Mouse (Mus musculus) spleen, postnatal 10 days (tissue): ENCODE results near the gene Prok1.

Experiments
- DNase-seq, 2 experiments: peaks; one replicate each; pipeline ENCODE4 v3.0.0; 2021 to 2022; ENCODE audit warnings: low spot score in 2 of 2

Prok1 gene

DNA sequence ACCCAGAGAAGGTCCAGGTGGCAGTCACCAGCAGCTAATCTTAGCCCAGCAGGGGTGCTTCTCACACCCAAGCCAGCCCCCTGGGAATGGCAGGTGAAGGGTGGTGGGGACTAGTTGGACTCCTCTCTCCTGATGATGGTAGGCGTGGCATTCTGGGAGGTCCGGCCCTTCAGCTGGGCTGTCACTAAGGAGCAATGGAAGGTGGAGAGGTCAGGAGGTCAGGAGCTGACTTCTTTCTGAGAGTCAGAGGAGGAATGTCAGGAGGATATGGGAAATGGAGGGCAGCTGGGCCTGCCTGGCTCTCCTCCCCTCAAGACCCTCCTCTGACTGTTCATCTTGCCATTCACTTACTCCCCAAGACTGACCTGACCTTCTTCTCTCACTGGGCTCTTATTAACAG, 1.5 kb downstream of the Prok1 start:
- no peak for DNase-seq

DNA sequence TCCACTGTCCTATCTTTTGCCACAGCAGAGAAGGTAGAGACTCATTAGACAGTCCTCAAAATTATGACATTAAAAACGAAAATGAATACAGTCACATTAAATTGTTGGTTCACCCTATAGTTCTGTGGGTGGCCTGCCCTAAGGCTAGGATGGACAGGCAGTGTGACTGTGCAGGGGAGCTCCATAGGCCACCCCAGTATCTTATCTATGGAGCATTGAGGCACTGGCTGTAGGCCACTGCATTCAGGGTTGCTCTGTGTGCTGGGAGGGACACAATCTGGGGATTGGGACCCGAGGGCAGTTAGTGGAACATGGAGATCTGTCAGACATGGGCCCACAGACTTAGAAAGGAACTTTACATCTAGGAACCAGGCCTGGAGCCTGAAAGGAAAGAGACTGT, 5.6 kb downstream of the Prok1 start:
- no peak for DNase-seq

DNA sequence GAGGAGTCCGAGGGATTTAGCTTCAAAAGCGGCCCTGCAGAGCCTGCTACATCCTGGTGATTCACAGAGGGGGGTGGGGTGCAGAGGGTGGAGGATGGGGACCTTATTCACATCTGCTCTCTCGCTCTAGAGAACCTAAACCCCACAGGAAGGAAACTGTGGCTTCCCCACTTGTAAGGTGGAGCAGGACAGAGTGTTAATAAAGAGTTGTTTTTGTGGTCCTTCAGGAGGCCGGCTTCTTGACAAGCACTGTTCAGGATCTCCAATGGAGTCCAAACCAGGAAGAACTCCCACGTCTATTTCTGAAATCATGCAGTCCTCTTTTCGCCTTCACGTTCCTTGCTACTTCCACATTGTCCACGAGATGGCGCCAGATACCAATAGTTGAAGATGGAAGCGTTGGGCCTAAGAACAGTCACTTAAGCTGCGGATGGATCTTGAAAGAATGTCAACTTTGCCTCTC, 6.1 kb downstream of the Prok1 start:
- DNase-seq: peak; percentile 63 to 83

DNA sequence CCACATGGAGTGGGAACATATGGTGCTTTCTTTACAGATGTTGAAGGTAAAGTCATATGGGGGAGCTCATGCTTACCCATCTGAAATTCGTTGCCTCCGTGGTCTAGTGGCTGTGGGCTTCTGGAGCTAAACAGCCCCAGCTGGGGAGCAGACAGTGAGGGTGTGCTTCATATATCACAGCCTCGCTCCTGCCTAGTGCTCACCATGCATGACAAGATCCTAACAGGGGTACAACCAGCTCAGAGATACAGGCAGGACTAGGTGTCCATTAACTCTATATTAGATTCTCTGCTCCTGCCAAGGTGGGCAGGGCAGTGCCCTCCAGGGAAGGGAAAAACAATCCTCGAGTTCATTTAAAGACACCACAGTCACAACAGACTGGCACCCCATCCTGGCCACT, 8.3 kb downstream of the Prok1 start:
- DNase-seq: no peak

DNA sequence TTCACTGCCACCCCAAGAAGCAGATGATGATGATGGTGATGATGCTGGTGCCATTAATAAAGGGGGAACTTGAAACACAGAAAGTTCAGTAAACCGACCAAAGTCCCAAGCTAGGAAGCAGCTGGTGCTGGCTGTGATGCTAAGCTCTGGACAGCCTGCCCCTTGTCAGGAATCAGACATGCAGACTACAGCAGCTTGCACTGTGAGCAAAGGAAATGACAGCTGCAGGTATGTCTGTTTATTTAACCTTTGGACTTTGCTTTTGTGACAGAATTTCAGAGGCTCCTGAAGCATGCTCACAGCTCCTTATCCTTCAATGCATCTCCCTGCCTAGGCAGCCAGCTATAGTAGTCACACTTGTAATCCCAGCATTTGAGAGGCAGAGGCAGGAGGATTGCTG, 9.0 kb downstream of the Prok1 start, which contains the start of gene A630076J17Rik:
Gene A630076J17Rik, plus strand, starts transcription at position 88 of the 400 bp plus-strand sequence.
- no peak for DNase-seq

DNA sequence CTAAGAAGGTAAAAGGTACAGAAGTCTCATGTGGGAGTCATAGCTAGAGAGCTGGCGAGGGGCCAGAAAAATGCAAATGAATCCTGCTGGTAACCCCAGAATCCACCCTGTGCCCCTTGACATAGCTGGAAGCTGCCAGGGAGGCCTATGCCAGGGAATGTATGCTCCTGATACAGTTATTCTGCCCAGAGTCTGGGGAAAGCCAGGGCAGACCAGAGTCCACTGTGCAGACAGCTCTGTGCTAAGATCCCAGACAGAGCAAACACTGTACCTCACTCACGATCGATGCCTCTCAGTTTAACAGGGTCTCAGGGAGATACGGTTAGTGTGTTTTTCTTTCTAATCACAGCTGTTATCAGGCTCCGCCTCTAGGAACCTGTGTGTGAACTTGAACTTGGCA, 9.7 kb downstream of the Prok1 start:
- no peak for DNase-seq

DNA sequence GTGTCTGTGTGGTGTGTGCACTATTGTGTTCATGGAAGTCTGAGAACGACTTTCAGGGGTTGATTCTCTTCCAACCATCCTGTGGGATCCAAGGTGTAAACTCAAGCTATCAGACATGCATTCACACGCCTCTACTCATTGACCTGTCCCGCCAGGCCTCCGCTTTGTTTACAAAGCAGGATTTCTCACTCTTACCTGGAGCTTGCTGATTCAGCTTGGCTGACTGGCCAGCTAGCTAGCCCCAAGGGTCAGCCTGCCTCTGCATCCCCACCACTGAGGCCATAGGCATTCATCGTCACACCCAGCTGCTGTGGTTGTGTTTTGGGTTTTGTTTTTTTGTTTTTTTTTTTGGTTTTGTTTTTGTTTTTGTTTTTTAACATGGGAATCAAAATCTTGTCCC, 10.3 kb downstream of the Prok1 start:
- DNase-seq: no peak

DNA sequence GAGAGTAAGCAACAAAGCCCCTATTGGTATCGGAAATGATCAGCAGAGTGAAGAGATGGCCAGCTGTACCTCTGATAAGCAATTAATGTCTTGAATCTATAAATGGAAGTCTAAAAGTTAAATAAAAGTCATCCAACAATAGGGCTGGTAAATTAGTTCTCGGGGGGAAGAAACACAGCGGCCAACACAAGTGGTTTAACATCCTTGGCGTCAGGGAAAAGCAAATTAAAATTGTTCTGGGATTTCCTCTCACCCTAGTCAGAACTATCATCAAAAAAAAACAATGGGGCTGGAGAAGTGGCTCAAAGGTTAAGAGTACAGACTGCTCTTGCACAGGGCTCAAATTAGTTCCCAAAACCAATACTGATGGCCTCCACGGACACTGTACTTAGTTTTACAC, 13.7 kb downstream of the Prok1 start:
- DNase-seq: no peak

DNA sequence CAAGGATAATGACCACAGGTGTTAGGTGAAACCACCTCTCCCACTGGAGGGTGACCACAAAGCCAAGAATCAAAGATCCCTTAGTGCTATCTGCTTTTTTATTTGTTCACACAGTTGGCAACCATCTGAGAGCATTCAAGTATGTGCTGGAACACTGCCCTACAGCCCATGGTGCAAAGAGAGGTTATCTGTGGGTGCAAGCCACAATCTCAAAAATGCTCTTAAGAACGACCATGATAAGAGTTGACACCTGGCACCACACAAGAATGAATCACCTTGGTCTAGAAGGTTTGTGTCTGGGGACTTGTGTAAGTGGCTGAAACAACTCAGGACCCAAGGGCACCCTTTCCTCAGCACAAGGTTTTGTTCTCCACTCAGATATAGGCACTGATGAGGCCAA, 16.3 kb downstream of the Prok1 start:
- no peak for DNase-seq

DNA sequence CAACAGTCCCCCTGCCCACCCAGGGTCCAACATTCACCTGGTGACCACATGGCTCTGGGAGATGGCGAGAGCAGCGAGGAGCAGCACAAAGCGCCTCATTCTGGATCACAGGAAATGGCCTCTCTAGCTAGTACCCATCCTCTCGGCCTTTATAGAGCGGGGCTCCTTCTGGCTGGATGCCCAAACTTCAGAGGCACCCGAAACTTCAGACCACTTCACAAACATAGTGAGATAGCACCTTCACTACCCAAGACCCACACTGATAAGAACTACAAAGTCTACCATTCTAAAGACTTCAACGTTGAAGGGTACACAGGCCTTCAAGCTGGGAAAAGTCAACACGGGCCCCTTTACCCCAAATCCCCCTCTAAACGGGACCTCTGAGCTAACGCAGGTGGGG, 17.9 kb downstream of the Prok1 start, which contains the start of gene Cym:
Gene Cym, minus strand, starts transcription at position 125 of the 400 bp plus-strand sequence.
- DNase-seq: no peak

DNA sequence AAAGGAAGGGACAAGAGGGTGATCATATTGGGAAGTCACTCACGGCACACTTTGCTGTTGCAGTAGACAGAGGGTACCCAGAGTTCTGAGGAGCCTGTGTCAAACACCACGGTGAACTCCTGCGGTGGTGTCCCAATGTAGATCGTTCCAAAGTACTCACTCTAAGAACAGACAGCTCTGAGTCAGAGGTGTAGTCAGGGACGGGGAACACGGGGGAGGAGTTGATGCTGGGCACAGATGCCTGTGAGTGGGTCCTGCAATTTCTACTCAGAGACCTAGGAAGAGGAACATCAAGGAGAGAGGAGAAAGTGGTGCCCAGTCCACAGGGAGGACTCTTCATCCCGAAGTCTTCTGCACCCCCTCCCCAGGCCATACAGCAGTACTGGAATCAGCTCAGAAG, 20.9 kb downstream of the Prok1 start:
- DNase-seq: no peak

DNA sequence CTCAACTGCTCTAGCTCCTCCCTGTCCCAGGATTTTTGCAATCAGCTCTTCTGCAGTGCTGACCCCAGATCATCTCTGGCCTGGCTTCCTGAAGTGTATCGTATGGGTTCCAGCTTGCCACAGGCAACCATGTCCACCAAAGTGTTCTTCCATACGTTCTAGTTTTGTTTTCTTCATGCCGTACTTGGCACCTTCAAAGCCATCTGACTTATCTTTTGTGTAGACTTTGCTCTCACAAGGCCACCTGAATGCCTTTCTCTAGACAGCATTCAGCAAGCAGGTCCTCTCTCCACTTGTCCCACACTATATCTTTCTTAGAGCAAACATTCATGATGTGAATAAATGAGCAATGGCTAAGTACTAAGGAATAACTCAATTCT, 22.4 kb downstream of the Prok1 start:
- DNase-seq: no peak

DNA sequence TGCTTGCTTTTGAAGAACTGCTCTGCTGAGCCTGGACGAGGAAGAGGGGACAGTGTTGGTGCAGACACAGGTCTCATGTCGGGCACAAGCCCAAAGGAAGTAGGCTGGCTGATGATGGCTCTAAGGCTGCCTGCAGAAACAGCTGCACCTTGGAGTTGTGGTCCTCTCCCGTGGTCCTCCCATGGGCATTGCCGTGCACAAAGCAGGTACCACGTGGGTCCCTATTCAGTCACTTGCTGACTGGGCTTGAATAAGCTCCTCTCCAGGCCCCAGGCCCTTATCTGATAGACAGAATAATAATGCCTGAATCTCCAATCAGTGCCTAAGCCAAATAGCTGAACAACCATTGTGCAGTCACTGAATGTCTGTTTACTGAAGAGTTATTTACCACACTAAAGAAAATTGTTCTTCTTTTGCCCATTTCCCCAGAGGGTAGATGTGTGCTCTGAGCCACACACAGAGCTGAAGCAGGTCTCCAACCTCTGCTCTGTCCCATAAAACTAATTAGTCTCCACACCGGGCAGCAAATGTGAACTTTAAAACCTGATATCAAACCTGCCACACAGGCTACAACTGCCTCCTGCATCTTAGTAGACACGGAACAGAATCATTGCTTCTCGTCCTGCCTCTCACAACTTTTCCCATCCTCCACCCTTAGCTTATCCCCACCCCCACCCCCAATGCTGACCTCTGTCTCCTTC, 23.0 kb downstream of the Prok1 start:
- no peak for DNase-seq

DNA sequence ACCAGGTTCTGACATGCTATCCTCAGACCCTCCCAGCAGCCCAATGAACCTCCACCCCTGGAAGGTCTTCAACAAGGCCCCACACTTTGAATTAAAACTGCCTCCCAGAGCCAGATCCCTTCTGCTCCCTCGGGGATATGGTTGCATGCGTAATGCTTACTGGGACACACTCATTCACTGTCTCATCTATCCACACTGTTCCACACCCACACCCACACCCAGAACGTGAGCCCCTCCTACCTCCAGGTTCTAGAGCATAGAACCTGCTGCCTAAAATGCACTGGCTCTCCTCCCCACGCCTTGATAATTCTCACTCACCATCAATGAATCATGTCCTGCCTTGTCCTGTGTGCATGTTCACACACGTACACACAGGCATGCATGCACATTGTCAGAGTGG, 24.9 kb downstream of the Prok1 start:
- no peak for DNase-seq

DNA sequence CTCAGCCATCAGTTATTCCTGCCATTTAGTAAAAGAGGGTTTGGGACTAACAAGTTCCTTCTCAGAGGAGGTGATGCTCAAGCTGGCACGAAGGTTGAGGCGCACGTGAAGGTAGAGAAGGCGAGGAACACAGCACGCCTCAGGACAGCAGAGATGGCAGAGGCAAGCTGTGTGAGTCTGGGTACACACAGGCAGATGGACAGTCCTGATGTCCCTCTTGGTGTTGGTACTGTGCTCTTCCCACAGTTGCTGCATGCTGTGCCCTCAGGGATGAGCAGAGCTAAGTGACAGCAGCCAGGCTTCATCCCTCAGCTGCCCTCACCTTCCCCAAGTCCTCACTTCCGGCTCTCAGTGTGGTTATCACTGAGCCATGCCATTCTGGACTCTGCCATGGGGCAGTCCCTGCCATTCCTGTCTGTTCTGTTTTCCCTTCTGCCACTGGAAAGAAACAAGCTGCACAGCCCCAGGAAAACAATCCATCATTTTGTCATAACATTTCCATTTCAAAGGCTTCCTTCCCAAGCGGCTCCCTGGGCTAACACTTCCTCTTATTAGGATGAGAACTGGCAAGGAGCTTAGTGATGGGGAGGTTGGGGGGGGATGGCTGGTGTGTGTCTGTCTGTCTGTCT, 31.8 kb downstream of the Prok1 start:
- DNase-seq: no peak

DNA sequence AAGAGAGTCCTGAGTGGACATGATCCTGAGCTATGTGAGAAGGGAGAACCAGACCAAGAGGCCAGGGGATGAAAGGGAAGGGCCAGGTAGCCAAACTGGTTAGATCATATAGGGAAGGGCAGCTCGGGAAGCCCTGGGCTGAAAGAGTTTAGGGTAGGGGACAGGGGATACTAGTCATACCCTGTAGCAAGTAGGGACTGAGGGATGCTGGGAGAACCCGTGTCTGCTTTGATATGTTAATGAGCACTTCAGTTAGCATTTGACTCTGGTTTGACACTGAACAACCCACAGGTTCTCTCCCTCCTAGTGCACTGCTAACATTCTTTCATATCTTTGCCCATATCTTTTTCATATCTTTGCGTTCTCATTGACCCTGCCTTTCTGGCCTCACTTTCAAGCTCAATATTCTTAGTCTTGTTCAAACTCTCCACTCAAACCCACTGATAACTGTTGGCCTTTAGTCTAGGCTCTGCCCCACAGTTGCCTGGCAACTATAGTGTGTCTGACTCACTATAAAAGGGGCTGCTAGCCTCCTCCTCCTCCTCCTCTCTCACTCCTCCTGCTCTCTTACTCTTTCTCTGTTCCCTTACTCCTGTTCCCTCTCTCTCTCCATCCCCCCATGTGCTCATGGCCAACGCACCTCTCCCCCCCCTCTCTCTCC, 32.9 kb downstream of the Prok1 start:
- DNase-seq: no peak

DNA sequence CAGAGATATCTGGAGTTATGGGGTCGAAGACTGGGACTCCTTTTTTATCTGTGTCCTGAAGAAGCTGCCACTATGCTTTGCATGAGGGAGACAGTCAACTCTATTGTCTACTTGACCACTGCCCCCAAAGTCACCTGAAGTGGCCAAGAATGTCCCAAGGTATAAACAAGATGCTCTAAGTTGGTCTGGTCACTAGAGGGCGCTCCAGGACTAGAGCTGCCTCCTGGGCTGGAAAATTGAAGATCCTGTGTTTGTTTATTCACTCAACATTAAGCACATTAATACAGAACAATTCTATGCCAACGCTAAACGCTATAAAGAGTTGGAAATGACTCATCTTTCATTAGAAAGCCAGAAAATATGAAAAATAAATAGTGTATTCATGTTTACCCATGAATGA, 33.5 kb downstream of the Prok1 start:
- DNase-seq: peak; percentile 36 to 75

DNA sequence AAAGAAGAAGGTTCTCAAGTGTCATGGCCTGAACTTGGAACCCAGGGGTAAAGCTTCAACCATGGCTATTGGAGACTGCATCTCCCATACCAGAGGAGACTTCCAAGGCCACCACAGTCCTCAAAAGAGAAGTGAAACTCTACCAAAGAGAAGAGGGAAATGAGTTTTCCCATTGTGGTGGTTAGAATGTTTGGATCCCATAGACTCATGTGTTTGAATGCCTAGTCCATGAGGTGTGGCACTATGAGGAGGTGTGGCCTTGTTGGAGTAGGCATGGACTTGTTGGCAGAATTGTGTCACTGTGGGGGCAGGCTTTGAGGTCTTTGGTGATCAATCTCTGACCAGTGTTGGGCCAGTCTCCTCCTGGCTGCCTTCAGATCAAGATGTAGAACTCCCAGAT, 34.3 kb downstream of the Prok1 start:
- DNase-seq: no peak

DNA sequence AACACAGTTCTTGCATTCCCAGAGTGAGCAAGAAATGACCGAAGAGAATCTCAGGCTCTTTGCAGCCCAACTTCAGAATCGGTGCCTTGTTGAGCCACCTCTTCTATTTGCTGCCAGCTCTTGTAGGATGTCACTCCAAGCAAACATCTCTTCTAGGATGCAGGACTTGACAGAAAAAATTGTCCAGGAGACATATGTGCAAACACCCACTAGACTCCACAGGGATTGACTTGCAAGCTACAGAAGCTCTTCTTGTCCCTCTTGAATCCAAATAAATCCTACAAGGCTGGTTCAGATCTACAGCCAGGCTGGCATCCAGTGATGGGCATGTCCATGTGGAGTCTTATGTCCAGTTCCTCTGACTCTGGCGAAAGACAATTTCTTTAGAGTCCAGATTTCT, 35.1 kb downstream of the Prok1 start:
- DNase-seq: no peak

DNA sequence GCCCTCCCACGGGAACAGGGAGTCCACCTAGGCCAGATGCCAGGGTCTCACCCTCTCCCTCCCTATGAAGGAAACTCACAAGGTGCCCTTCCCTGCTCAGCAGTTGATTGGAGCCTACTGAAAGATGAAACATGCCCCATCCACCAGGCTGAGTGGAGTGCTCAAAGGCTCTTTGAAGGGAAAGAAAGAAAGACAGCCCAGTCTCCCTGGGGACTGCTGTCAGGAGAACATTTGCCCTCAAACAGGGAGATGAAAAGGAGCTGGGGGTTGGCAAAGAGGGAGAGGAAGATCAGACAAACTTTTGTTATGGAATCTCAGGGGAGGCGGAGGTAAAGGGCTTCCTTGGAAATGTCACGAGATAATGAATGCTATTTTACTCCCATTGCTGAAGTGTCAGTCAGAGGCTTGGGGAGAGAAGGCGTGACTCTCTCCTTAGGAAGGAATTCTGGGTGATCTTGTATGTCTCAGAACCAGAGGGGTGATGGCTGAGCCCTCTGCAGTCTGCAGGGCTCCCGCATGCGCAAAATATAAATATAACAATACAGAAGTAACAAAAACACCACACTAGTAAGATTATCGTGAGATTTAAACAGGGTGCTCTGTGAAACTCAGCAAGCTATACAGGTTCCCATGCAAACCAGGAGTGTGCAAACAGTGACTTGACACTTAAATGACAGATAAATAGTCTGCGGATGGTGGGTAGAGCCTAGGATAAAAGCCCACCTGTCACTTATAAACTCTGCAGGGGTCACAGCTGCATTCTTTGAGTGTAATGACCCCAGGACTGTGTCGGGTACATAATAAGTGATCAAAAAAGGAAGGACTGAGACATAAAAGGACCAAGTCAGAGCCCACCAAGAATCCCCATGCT, 38.0 kb downstream of the Prok1 start:
- DNase-seq: no peak

DNA sequence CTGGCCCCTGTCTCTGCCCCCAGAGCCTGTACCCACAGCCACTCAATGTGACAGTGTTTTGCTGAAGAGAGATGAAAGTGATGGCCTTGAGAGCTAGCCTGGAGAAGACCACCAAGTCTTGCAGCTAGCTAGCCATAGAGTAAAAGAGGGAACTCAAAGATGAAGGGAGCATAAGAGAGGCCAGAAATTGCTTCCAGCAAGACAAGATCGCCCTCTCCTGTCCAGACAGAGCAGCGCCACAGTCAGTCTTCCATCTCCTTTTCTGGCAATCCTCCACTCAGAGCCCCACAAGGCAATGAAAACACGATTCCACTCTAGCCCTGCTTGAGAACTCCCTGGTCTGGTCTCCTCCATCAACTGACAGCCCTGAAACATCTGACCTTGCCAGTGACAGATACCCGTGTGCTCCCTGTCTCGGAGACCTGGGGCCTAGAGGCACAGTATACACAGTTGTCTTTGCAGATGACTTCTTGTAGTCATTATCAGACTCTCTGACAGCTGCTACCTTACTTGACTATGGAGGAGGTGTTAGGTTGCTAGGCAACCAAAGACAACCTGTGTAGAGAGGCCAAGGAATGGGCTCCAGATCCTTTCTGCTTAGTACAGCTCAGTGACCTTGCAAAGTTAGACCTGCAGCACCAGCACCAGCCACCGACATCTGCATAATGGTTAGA, 51.1 kb downstream of the Prok1 start:
- peak in 1 of 2 experiments; percentile 22 for DNase-seq
